Mouse (Mus musculus): ENCODE data around the gene Olfr1197. TPM values are rescaled to one million over a fixed set of nuclear protein-coding genes. Genes with fewer than 3 reads are reported as not detected.

Olfr1197 gene
- polyA plus RNA-seq (2015; fragmentation: Nextera tagmentation; extraction: Ambion mirVana) = not detected in 2 replicates

DNA sequence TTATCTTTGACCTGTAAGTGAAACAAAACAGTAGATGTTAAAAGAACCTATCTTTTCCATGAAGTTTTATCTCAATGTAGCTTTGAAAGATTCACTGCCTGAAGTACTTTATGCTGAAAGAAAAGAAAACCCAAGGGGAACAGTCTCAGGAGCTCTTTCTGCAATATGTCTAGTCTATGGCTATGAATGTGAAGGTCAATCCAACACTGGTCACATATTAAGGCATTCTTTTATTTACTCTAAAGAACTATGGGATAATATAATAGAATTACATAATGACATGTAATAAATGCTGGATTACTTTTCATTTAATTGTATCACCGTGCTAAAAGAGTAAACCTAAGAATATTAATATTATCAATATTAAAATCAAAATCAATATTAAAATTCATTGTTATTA, at the start of gene Olfr1197:
Gene Olfr1197 (minus strand): TSS at position 101 of the 400 bp plus-strand sequence.
- no peak within 1 kb of the TSS for H3K9ac ChIP-seq (ENCODE audit: low read depth, low read length)
- no peaks in the 10 kb centered on the region for H3K36me3 ChIP-seq (ENCODE audit: control insufficient read depth, insufficient read depth, low read length)
- WGBS = 83% methylated on average over 1 of the region's 1 CpGs
- no peak for ATAC-seq
- no peaks in the 10 kb centered on the region for H3K27me3 ChIP-seq (replicated peaks; ENCODE audit: control insufficient read depth, insufficient read depth, low read length)
- H3K4me1 ChIP-seq (ENCODE audit: control insufficient read depth, insufficient read depth, low read length) = no peaks in the 10 kb centered on the region
- no peak within 1 kb of the TSS for H3K4me2 ChIP-seq (ENCODE audit: low read depth, low read length)
- H3K9me3 ChIP-seq (ENCODE audit: control insufficient read depth, low read length) = no peaks in the 10 kb centered on the region
- H3K27ac ChIP-seq (ENCODE audit: low read length) = no peak within 1 kb of the TSS
- no peak within 1 kb of the TSS for H3K4me3 ChIP-seq (ENCODE audit: low read length)

DNA sequence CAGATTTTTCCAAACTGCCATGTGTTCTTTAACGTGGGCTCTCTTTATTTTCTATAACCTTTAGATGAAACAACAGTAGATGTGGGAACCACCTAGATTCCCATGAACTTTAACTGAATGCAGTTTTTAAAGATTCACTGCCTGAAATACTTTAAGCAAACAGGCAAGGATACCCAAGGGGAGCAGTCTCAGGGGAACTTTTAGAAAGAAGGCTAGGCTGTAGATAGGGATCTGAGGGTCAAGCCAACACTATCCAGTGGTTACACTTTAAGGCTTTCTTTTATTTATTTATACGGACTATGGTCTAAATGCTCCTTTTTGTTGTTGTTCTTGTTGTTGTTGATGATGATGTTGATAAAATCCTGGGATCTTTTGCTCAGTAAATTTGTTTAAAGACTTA, 38.2 kb upstream of the Olfr1197 start, which contains the start of gene Olfr1200:
Gene Olfr1200 (minus strand): TSS at position 101 of the 400 bp plus-strand sequence.
- Histone ChIP-seq H3K4me3 (ENCODE audit: low read length) (no peak within 1 kb of the TSS), H3K36me3 (ENCODE audit: control insufficient read depth, insufficient read depth, low read length) (no peaks in the 10 kb centered on the region), H3K27ac (ENCODE audit: low read length) (no peak within 1 kb of the TSS), H3K27me3 (replicated peaks; ENCODE audit: control insufficient read depth, insufficient read depth, low read length) (no peaks in the 10 kb centered on the region), H3K4me2 (ENCODE audit: low read depth, low read length) (no peak within 1 kb of the TSS), H3K9me3 (ENCODE audit: control insufficient read depth, low read length) (no peaks in the 10 kb centered on the region), H3K4me1 (ENCODE audit: control insufficient read depth, insufficient read depth, low read length) (no peaks in the 10 kb centered on the region), H3K9ac (ENCODE audit: low read depth, low read length) (no peak within 1 kb of the TSS)
- WGBS = 80% methylated on average over 2 of the region's 2 CpGs
- no peak for ATAC-seq

DNA sequence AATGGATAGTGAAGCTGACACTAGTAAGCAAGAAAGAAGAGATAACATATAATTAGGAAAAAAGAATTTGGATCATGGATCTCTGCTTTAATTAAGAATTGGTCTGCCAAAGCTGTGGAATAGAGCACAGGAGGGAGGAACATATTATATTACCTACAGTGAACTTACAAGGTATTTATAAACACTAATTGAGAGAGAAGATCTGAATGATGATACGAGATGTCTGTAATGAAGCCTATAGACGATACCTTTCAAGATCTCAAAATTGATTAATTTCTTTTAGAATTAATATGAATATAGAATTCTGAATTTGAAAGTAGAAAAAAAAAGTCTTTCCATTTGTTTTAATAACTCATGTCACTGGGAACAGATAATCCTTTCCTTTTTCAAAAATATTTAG, 28.2 kb upstream of the Olfr1197 start, which contains the start of gene Olfr1199:
Gene Olfr1199 (minus strand): TSS at position 101 of the 400 bp plus-strand sequence.
- Histone ChIP-seq H3K27ac (ENCODE audit: low read length) (no peak within 1 kb of the TSS), H3K4me3 (ENCODE audit: low read length) (no peak within 1 kb of the TSS)
- no peak for ATAC-seq

DNA sequence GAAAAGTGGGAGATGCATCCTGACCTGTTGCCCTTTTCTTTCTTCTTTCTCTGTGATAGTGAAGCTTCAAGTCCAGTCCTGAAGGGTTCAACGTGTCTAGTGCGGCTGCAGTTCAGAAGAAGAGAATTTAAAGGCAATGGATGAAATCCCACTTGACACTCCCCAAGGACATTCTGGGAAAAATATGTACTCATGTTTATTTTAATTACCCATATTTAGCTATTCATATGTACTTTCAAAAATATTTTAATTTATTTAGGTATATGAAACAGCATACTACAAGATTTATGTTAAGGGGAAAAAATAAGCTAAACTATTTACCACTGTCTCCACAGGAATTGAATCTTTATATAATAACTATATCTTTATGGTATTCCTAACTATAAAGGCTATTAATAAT, 19.1 kb upstream of the Olfr1197 start, which contains the start of gene Olfr1198:
Gene Olfr1198 (minus strand): TSS at position 101 of the 400 bp plus-strand sequence.
- Histone ChIP-seq H3K27ac (ENCODE audit: low read length) (no peak within 1 kb of the TSS), H3K9me3 (ENCODE audit: control insufficient read depth, low read length) (no peaks in the 10 kb centered on the region), H3K4me3 (ENCODE audit: low read length) (no peak within 1 kb of the TSS), H3K4me1 (ENCODE audit: control insufficient read depth, insufficient read depth, low read length) (no peaks in the 10 kb centered on the region), H3K9ac (ENCODE audit: low read depth, low read length) (no peak within 1 kb of the TSS), H3K27me3 (replicated peaks; ENCODE audit: control insufficient read depth, insufficient read depth, low read length) (no peaks in the 10 kb centered on the region), H3K36me3 (ENCODE audit: control insufficient read depth, insufficient read depth, low read length) (no peaks in the 10 kb centered on the region), H3K4me2 (ENCODE audit: low read depth, low read length) (no peak within 1 kb of the TSS)
- WGBS = 88% methylated on average over 2 of the region's 2 CpGs
- no peak for ATAC-seq

More for the DNA sequence above, 28.2 kb upstream of the Olfr1197 start, which contains the start of gene Olfr1199:
- Histone ChIP-seq H3K9me3 (ENCODE audit: control insufficient read depth, low read length) (no peaks in the 10 kb centered on the region), H3K9ac (ENCODE audit: low read depth, low read length) (no peak within 1 kb of the TSS), H3K4me2 (ENCODE audit: low read depth, low read length) (no peak within 1 kb of the TSS), H3K27me3 (replicated peaks; ENCODE audit: control insufficient read depth, insufficient read depth, low read length) (no peaks in the 10 kb centered on the region), H3K4me1 (ENCODE audit: control insufficient read depth, insufficient read depth, low read length) (no peaks in the 10 kb centered on the region), H3K36me3 (ENCODE audit: control insufficient read depth, insufficient read depth, low read length) (no peaks in the 10 kb centered on the region)
- 92% methylated on average over 2 of the region's 2 CpGs for WGBS

DNA sequence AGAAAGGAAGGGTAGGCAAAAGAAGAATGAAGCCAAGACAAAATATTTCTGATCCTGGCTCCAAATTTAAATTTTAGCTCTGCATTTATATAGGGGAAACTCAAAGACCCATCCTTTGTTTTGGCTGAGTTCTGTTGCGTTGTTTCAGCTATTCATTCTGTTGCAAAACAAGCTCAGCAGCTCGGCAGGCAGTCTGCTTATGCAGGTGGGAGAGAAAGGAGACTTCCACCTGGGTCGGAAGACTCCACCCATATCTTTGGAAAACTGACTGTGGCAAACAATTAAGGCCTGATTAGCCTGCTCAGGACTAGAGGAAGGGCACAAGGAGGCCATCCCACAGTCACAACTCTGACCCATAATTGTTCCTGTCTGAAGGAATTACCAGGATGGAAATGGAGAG, 11.2 kb upstream of the Olfr1197 start:
- Histone ChIP-seq H3K36me3 (ENCODE audit: control insufficient read depth, insufficient read depth, low read length) (no peaks in the 10 kb centered on the region), H3K27me3 (replicated peaks; ENCODE audit: control insufficient read depth, insufficient read depth, low read length) (no peaks in the 10 kb centered on the region), H3K4me1 (ENCODE audit: control insufficient read depth, insufficient read depth, low read length) (no peaks in the 10 kb centered on the region), H3K4me3 (ENCODE audit: low read length) (no peak overlapping the region), H3K9ac (ENCODE audit: low read depth, low read length) (no peak overlapping the region), H3K9me3 (ENCODE audit: control insufficient read depth, low read length) (no peaks in the 10 kb centered on the region), H3K4me2 (ENCODE audit: low read depth, low read length) (no peak overlapping the region), H3K27ac (ENCODE audit: low read length) (no peak overlapping the region)
- ATAC-seq = no peak
- 73% methylated on average over 3 of the region's 3 CpGs for WGBS

DNA sequence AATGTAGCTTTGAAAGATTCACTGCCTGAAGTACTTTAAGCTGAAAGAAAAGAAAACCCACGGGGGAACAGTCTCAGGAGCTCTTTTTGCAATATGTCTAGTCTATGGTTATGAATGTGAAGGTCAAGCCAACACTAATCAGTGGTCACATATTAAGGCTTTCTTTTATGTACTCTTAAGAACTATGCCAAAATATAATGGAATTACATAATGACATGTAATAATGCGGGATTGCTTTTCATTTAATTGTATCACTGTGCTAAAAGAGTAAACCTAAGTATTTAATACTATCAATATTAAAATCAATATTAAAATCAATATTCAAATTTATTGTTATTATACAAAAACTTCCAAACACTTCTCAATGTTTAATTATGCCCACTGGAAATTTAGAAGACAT, 27.7 kb downstream of the Olfr1197 start, which contains the start of gene Olfr1196:
Gene Olfr1196 (minus strand): TSS at position 101 of the 400 bp plus-strand sequence.
- WGBS = 83% methylated on average over 2 of the region's 2 CpGs
- no peak for ATAC-seq

DNA sequence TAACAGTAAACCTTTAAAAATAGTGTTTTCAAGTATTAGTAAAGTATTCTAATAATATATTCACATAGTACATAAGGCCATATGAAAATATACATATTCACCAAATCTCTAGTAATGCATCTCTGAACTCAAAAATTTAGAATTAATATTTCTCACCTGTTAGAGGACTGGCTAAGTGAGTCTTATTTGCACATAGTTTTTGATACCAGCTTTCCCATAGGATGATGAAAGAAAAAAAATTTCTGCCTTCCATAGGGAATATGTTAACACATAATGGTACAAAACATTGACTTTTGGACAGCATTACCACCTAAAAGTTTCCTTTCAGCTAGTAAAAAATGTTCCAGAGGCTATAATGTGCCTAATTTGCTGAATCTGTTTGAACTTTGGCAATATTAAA, 43.1 kb downstream of the Olfr1197 start, which contains the start of gene Olfr1195:
Gene Olfr1195 (minus strand): TSS at position 101 of the 400 bp plus-strand sequence.
- H3K4me2 ChIP-seq (ENCODE audit: low read depth, low read length) = no peak within 1 kb of the TSS
- H3K9me3 ChIP-seq (ENCODE audit: control insufficient read depth, low read length) = no peaks in the 10 kb centered on the region
- no peaks in the 10 kb centered on the region for H3K27me3 ChIP-seq (replicated peaks; ENCODE audit: control insufficient read depth, insufficient read depth, low read length)
- H3K27ac ChIP-seq (ENCODE audit: low read length) = no peak within 1 kb of the TSS
- no peaks in the 10 kb centered on the region for H3K4me1 ChIP-seq (ENCODE audit: control insufficient read depth, insufficient read depth, low read length)
- H3K36me3 ChIP-seq (ENCODE audit: control insufficient read depth, insufficient read depth, low read length) = no peaks in the 10 kb centered on the region
- no peak within 1 kb of the TSS for H3K9ac ChIP-seq (ENCODE audit: low read depth, low read length)
- no peak within 1 kb of the TSS for H3K4me3 ChIP-seq (ENCODE audit: low read length)
- no peak for ATAC-seq

More for the DNA sequence above, 27.7 kb downstream of the Olfr1197 start, which contains the start of gene Olfr1196:
- H3K4me2 ChIP-seq (ENCODE audit: low read depth, low read length) = no peak within 1 kb of the TSS
- no peaks in the 10 kb centered on the region for H3K36me3 ChIP-seq (ENCODE audit: control insufficient read depth, insufficient read depth, low read length)
- H3K27ac ChIP-seq (ENCODE audit: low read length) = no peak within 1 kb of the TSS
- H3K9ac ChIP-seq (ENCODE audit: low read depth, low read length) = no peak within 1 kb of the TSS
- no peaks in the 10 kb centered on the region for H3K9me3 ChIP-seq (ENCODE audit: control insufficient read depth, low read length)
- no peaks in the 10 kb centered on the region for H3K4me1 ChIP-seq (ENCODE audit: control insufficient read depth, insufficient read depth, low read length)
- no peaks in the 10 kb centered on the region for H3K27me3 ChIP-seq (replicated peaks; ENCODE audit: control insufficient read depth, insufficient read depth, low read length)
- H3K4me3 ChIP-seq (ENCODE audit: low read length) = no peak within 1 kb of the TSS

Other genes with a start within 250 kb of the Olfr1197 start
- gene Olfr1184, start 248.8 kb downstream of the Olfr1197 start, polyA plus RNA-seq (2015; fragmentation: Nextera tagmentation; extraction: Ambion mirVana) = not detected in 2 replicates
- not detected in 2 replicates for gene Olfr1185-ps1, start 239.0 kb downstream of the Olfr1197 start, polyA plus RNA-seq (2015; fragmentation: Nextera tagmentation; extraction: Ambion mirVana)
- gene Olfr1186, start 213.8 kb downstream of the Olfr1197 start, polyA plus RNA-seq (2015; fragmentation: Nextera tagmentation; extraction: Ambion mirVana) = not detected in 2 replicates
- not detected in 2 replicates for gene Olfr1188, start 175.4 kb downstream of the Olfr1197 start, polyA plus RNA-seq (2015; fragmentation: Nextera tagmentation; extraction: Ambion mirVana)
- not detected in 2 replicates for gene Olfr1189, start 145.9 kb downstream of the Olfr1197 start, polyA plus RNA-seq (2015; fragmentation: Nextera tagmentation; extraction: Ambion mirVana)
- gene Olfr1191-ps1, start 91.8 kb downstream of the Olfr1197 start, polyA plus RNA-seq (2015; fragmentation: Nextera tagmentation; extraction: Ambion mirVana) = not detected in 2 replicates
- not detected in 2 replicates for gene Olfr1192-ps1, start 83.9 kb downstream of the Olfr1197 start, polyA plus RNA-seq (2015; fragmentation: Nextera tagmentation; extraction: Ambion mirVana)
- gene Olfr1193, start 56.7 kb downstream of the Olfr1197 start, polyA plus RNA-seq (2015; fragmentation: Nextera tagmentation; extraction: Ambion mirVana) = not detected in 2 replicates
- gene Olfr1195, start 43.2 kb downstream of the Olfr1197 start, polyA plus RNA-seq (2015; fragmentation: Nextera tagmentation; extraction: Ambion mirVana) = not detected in 2 replicates
- gene Olfr1196, start 27.8 kb downstream of the Olfr1197 start, polyA plus RNA-seq (2015; fragmentation: Nextera tagmentation; extraction: Ambion mirVana) = not detected in 2 replicates
- gene Olfr1198, start 19.0 kb upstream of the Olfr1197 start, polyA plus RNA-seq (2015; fragmentation: Nextera tagmentation; extraction: Ambion mirVana) = not detected in 2 replicates
- not detected in 2 replicates for gene Olfr1199, start 28.1 kb upstream of the Olfr1197 start, polyA plus RNA-seq (2015; fragmentation: Nextera tagmentation; extraction: Ambion mirVana)
- not detected in 2 replicates for gene Olfr1200, start 38.1 kb upstream of the Olfr1197 start, polyA plus RNA-seq (2015; fragmentation: Nextera tagmentation; extraction: Ambion mirVana)
- not detected in 2 replicates for gene Olfr1201, start 60.7 kb upstream of the Olfr1197 start, polyA plus RNA-seq (2015; fragmentation: Nextera tagmentation; extraction: Ambion mirVana)
- gene Olfr1202, start 82.1 kb upstream of the Olfr1197 start, polyA plus RNA-seq (2015; fragmentation: Nextera tagmentation; extraction: Ambion mirVana) = not detected in 2 replicates
- gene Olfr1205, start 97.4 kb upstream of the Olfr1197 start, polyA plus RNA-seq (2015; fragmentation: Nextera tagmentation; extraction: Ambion mirVana) = not detected in 2 replicates
- not detected in 2 replicates for gene Olfr1204, start 116.9 kb upstream of the Olfr1197 start, polyA plus RNA-seq (2015; fragmentation: Nextera tagmentation; extraction: Ambion mirVana)
- not detected in 2 replicates for gene Olfr1206, start 130.9 kb upstream of the Olfr1197 start, polyA plus RNA-seq (2015; fragmentation: Nextera tagmentation; extraction: Ambion mirVana)
- not detected in 2 replicates for gene Olfr1208, start 169.9 kb upstream of the Olfr1197 start, polyA plus RNA-seq (2015; fragmentation: Nextera tagmentation; extraction: Ambion mirVana)
- gene Olfr1209, start 182.8 kb upstream of the Olfr1197 start, polyA plus RNA-seq (2015; fragmentation: Nextera tagmentation; extraction: Ambion mirVana) = not detected in 2 replicates
- not detected in 2 replicates for gene Olfr1211, start 205.7 kb upstream of the Olfr1197 start, polyA plus RNA-seq (2015; fragmentation: Nextera tagmentation; extraction: Ambion mirVana)
- gene Olfr1212, start 221.6 kb upstream of the Olfr1197 start, polyA plus RNA-seq (2015; fragmentation: Nextera tagmentation; extraction: Ambion mirVana) = not detected in 2 replicates
- not detected in 2 replicates for gene Gm13762, start 247.9 kb upstream of the Olfr1197 start, polyA plus RNA-seq (2015; fragmentation: Nextera tagmentation; extraction: Ambion mirVana)